Mouse (Mus musculus): ENCODE data around the gene Meis1.

Gene Meis1

GRCm38 (mm10) chr11:18900489-18900888, 118.3 kb downstream of the Meis1 start:
- no peak for DNase-seq

GRCm38 (mm10) chr11:18898862-18899261, 119.9 kb downstream of the Meis1 start:
- no peak for DNase-seq

GRCm38 (mm10) chr11:18897921-18898646, 120.7 kb downstream of the Meis1 start:
- DNase-seq: peak; percentile 46

- DNase-seq: no peak
Observed at GRCm38 (mm10) chr11:18897250-18897649, 121.5 kb downstream of the Meis1 start.

- no peak for DNase-seq
Observed at GRCm38 (mm10) chr11:18892470-18892869, 126.3 kb downstream of the Meis1 start.

GRCm38 (mm10) chr11:18889139-18889538, 129.6 kb downstream of the Meis1 start:
- DNase-seq: peak; percentile 52

GRCm38 (mm10) chr11:18888651-18889050, 130.1 kb downstream of the Meis1 start:
- DNase-seq: no peak

- no peak for DNase-seq
Observed at GRCm38 (mm10) chr11:18885729-18886325, 133.0 kb downstream of the Meis1 start.

- DNase-seq: no peak
Observed at GRCm38 (mm10) chr11:18885036-18885728, 133.6 kb downstream of the Meis1 start.

GRCm38 (mm10) chr11:18883987-18884386, 134.8 kb downstream of the Meis1 start:
- no peak for DNase-seq

- DNase-seq: no peak
Observed at GRCm38 (mm10) chr11:18883507-18883881, 135.3 kb downstream of the Meis1 start.

- DNase-seq: no peak
Observed at GRCm38 (mm10) chr11:18882747-18883506, 135.9 kb downstream of the Meis1 start.

GRCm38 (mm10) chr11:18882315-18882714, 136.5 kb downstream of the Meis1 start:
- DNase-seq: no peak

GRCm38 (mm10) chr11:18880806-18881205, 138.0 kb downstream of the Meis1 start:
- no peak for DNase-seq

- no peak for DNase-seq
Observed at GRCm38 (mm10) chr11:18879456-18879818, 139.3 kb downstream of the Meis1 start.

- DNase-seq: no peak
Observed at GRCm38 (mm10) chr11:18878748-18879455, 139.9 kb downstream of the Meis1 start.

GRCm38 (mm10) chr11:18878016-18878415, 140.8 kb downstream of the Meis1 start:
- DNase-seq: peak; percentile 44

- peak; percentile 87 for DNase-seq
Observed at GRCm38 (mm10) chr11:18877626-18878011, 141.2 kb downstream of the Meis1 start.

- peak; percentile 69 for DNase-seq
Observed at GRCm38 (mm10) chr11:18876886-18877625, 141.7 kb downstream of the Meis1 start.

- peak; percentile 39 for DNase-seq
Observed at GRCm38 (mm10) chr11:18875911-18876885, 142.6 kb downstream of the Meis1 start.

Measured in lung, postnatal 10 days (tissue).